ENCODE assay signal across 13 mouse cellular contexts in the genomic region with DNA sequence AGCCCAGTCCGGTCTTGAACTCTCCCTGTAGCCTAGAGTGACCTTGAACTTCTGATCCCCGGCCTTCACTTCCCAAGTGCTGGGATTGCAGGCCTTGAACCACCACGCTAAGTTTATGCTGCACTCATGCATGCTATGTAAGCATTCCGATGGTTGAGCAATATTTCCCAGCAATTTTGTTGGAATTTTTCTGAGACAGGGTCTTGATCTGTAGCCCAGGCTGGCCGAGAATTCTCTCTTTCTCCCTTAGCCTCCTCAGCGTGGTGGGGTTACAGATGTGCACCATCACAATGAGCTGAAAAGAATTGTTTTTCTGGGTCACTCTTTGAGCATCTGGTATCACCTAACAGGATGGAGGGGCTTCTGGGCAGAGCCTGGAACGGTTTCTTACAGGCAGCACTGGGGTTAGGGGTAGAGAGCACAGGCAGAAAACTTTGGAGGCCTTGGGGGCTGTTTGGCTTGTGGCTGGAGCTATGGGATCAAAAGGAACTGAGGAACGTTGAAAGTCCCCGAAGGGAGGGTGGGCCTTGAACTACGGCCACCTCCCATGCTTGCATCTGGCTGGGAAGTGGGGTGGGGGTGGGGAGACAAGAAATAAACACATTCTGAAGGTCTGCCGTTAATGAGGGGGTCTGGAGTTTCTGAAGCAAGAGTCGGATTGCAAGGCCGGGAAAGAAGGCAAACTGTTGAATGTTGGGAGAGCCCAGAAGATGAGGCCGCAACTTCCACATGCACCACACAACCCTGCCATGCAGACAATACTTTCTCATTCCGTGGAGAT. TPM values are rescaled to one million over a fixed set of nuclear protein-coding genes. Genes with fewer than 3 reads are reported as not detected.
DNase-seq lines count a peak whose midpoint lies in the region; ATAC-seq and TF ChIP-seq lines count a peak whose summit lies in the region.
"Had no signal": no experiment of that assay in that cellular context is flagged by ENCODE, and none has a peak within 500 bp of the region (broad histone marks: within the 10 kb centered on the region; RNA-seq: fewer than 3 reads in every experiment).

No protein-coding gene starts in this region.

- no peak for DNase-seq in intestine, embryonic 14.5 days (ENCODE audit: low spot score)
- peak; percentile 62 for DNase-seq in thymus, postnatal 0 days (ENCODE audit: low spot score)
- no peak for DNase-seq in thymus, adult 18-20 months
- no peak for DNase-seq in heart, postnatal 0 days (ENCODE audit: low spot score)
- DNase-seq in thymus, postnatal 4 days: peak; percentile 49
- DNase-seq in gastrocnemius, postnatal 36 days: no peak
- DNase-seq in urinary bladder, adult 18-20 months (ENCODE audit: low spot score in 2 of 2): no peak
- DNase-seq: adrenal gland, adult 2 months; cerebellum, adult 2 months; layer of hippocampus, postnatal 36 days; lung, postnatal 10 days had no signal

- no peak overlapping the region for H3K4me2 ChIP-seq in intestine, embryonic 14.5 days (ENCODE audit: low read length)
- H3K4me2 ChIP-seq in intestine, postnatal 0 days (replicated peaks; ENCODE audit: low read depth): no peak overlapping the region
- H3K4me2 ChIP-seq in heart, postnatal 0 days (ENCODE audit: low read depth, low read length): no peak overlapping the region

- no peak overlapping the region for H3K4me3 ChIP-seq in intestine, embryonic 14.5 days (ENCODE audit: low read depth, low read length)
- H3K4me3 ChIP-seq in intestine, postnatal 0 days (ENCODE audit: low read depth, low read length): no peak overlapping the region
- H3K4me3 ChIP-seq in heart, postnatal 0 days (ENCODE audit: low read depth, low read length): no peak overlapping the region

- intact Hi-C loops in gastrocnemius, postnatal 36 days (cut with DNase I): no loop called here

- TF ChIP-seq EP300 in heart, postnatal 0 days (IDR thresholded peaks at IDR 0.05; ENCODE audit: low read depth): no peak

- H3K9me3 ChIP-seq in intestine, embryonic 14.5 days (ENCODE audit: control insufficient read depth, low read length): no peaks in the 10 kb centered on the region
- no peaks in the 10 kb centered on the region for H3K9me3 ChIP-seq in intestine, postnatal 0 days (ENCODE audit: control insufficient read depth)
- H3K9me3 ChIP-seq in heart, postnatal 0 days (replicated peaks; ENCODE audit: control insufficient read depth, low read length): no peaks in the 10 kb centered on the region

- H3K27ac ChIP-seq in intestine, embryonic 14.5 days (ENCODE audit: low read depth): peak overlapping the region; percentile 92
- H3K27ac ChIP-seq in intestine, postnatal 0 days (ENCODE audit: low read depth, low read length): no peak overlapping the region
- peak overlapping the region; percentile 48; the same call in 1 of the 2 replicates for H3K27ac ChIP-seq in heart, postnatal 0 days (ENCODE audit: low read depth)

- 32% methylated on average over 15 of the region's 15 CpGs for WGBS in intestine, embryonic 14.5 days
- WGBS in intestine, postnatal 0 days: 49% methylated on average over 15 of the region's 15 CpGs
- 59% methylated on average over 15 of the region's 15 CpGs for WGBS in heart, postnatal 0 days

- no peak for ATAC-seq in intestine, embryonic 14.5 days (replicated peaks; ENCODE audit: low FRiP score, low TSS enrichment, low read depth)
- no peak for ATAC-seq in intestine, postnatal 0 days
- no peak for ATAC-seq in heart, postnatal 0 days (ENCODE audit: insufficient read depth, low read depth)

- peaks cover 50% of the 10 kb centered on the region for H3K4me1 ChIP-seq in intestine, embryonic 14.5 days (replicated peaks; ENCODE audit: control insufficient read depth, insufficient read depth, low read length)
- no peaks in the 10 kb centered on the region for H3K4me1 ChIP-seq in intestine, postnatal 0 days (replicated peaks; ENCODE audit: control insufficient read depth, insufficient read depth, low read length)
- H3K4me1 ChIP-seq in heart, postnatal 0 days (ENCODE audit: control insufficient read depth, insufficient read depth): peaks cover 11% of the 10 kb centered on the region

- H3K9ac ChIP-seq in intestine, embryonic 14.5 days (ENCODE audit: low read length): no peak overlapping the region
- H3K9ac ChIP-seq in intestine, postnatal 0 days (ENCODE audit: low read depth, low read length): no peak overlapping the region
- H3K9ac ChIP-seq in heart, postnatal 0 days (replicated peaks; ENCODE audit: low read depth, low read length): no peak overlapping the region

- no peak for TF ChIP-seq CTCF in intestine, postnatal 0 days (IDR thresholded peaks at IDR 0.05; ENCODE audit: low read depth)
- TF ChIP-seq CTCF in heart, postnatal 0 days (IDR thresholded peaks at IDR 0.05; ENCODE audit: low read depth): no peak

- H3K27me3 ChIP-seq in intestine, embryonic 14.5 days (replicated peaks; ENCODE audit: control insufficient read depth, insufficient read depth, low read length): no peaks in the 10 kb centered on the region
- no peaks in the 10 kb centered on the region for H3K27me3 ChIP-seq in intestine, postnatal 0 days (replicated peaks; ENCODE audit: control insufficient read depth, insufficient read depth, low read length)
- H3K27me3 ChIP-seq in heart, postnatal 0 days (ENCODE audit: control insufficient read depth, insufficient read depth, low read length): no peaks in the 10 kb centered on the region

- no peaks in the 10 kb centered on the region for H3K36me3 ChIP-seq in intestine, embryonic 14.5 days (ENCODE audit: control insufficient read depth, insufficient read depth, low read length)
- no peaks in the 10 kb centered on the region for H3K36me3 ChIP-seq in intestine, postnatal 0 days (ENCODE audit: control insufficient read depth, insufficient read depth)
- H3K36me3 ChIP-seq in heart, postnatal 0 days (replicated peaks; ENCODE audit: control insufficient read depth, insufficient read depth, low read length): no peaks in the 10 kb centered on the region

RNA-seq across cellular contexts. Expression of a gene that starts 20.4 kb away (rescaled TPM):
- 0.35 and 0.61 TPM in 2 replicates for polyA plus RNA-seq in intestine, embryonic 14.5 days (2014; fragmentation: Nextera tagmentation; extraction: Ambion mirVana)
- 0.14 TPM in 1 of 2 replicates, not detected in the other for polyA plus RNA-seq in intestine, postnatal 0 days (2015; fragmentation: Nextera tagmentation; extraction: Ambion mirVana)
- polyA plus RNA-seq in thymus, postnatal 0 days (2015; fragmentation: Nextera tagmentation; extraction: Ambion mirVana): 36.2 and 37.4 TPM in 2 replicates
- total RNA-seq in heart, postnatal 0 days (2014; rRNA removed; ENCODE audit: low replicate concordance): 0.73 TPM in 1 of 2 replicates, not detected in the other
- polyA plus RNA-seq in heart, postnatal 0 days (2015; fragmentation: Nextera tagmentation; extraction: Ambion mirVana): 0.11 TPM in 2 replicates
- not detected for total RNA-seq in gastrocnemius, postnatal 36 days (2021)
- total RNA-seq: layer of hippocampus, postnatal 36 days had no signal

RNA-seq across cellular contexts. Expression of a gene that starts 45.4 kb away (rescaled TPM):
- 0.70 and 0.84 TPM in 2 replicates for polyA plus RNA-seq in intestine, embryonic 14.5 days (2014; fragmentation: Nextera tagmentation; extraction: Ambion mirVana)
- 0.39 and 0.53 TPM in 2 replicates for polyA plus RNA-seq in intestine, postnatal 0 days (2015; fragmentation: Nextera tagmentation; extraction: Ambion mirVana)
- 1.4 and 1.7 TPM in 2 replicates for polyA plus RNA-seq in thymus, postnatal 0 days (2015; fragmentation: Nextera tagmentation; extraction: Ambion mirVana)
- 0.69 TPM in 1 of 2 replicates, not detected in the other for total RNA-seq in heart, postnatal 0 days (2014; rRNA removed; ENCODE audit: low replicate concordance)
- 0.05 and 0.12 TPM in 2 replicates for polyA plus RNA-seq in heart, postnatal 0 days (2015; fragmentation: Nextera tagmentation; extraction: Ambion mirVana)
- total RNA-seq in gastrocnemius, postnatal 36 days (2021): not detected
- total RNA-seq: layer of hippocampus, postnatal 36 days; MEL had no signal

Comparison
In these comparisons a context has a peak if more than half of its experiments do, and no peak if none do; other contexts are left out.
1. DNase-seq: peak in thymus, postnatal 0 days (single experiment) and thymus, postnatal 4 days (single experiment); none in intestine, embryonic 14.5 days (single experiment), thymus, adult 18-20 months (0 of 2), heart, postnatal 0 days (single experiment), gastrocnemius, postnatal 36 days (0 of 2) and urinary bladder, adult 18-20 months (0 of 2).
2. RNA of a gene that starts 20.4 kb away (polyA plus RNA-seq): 36.2 to 37.4 TPM in thymus, postnatal 0 days; 0.35 to 0.61 TPM in intestine, embryonic 14.5 days, 0.14 TPM in intestine, postnatal 0 days and 0.11 TPM in heart, postnatal 0 days; every median in the first group is over 10 times any median in the second.